Mouse (Mus musculus) right cerebral cortex, postnatal 36 days (tissue): ENCODE data around the gene Nog.

Experiments used
- DNase-seq, 2 experiments: peaks; one replicate each; pipeline ENCODE4 v3.0.0; 2022; ENCODE audit warnings: low spot score in 2 of 2, mixed read lengths in 1 of 2

Gene Nog

DNA sequence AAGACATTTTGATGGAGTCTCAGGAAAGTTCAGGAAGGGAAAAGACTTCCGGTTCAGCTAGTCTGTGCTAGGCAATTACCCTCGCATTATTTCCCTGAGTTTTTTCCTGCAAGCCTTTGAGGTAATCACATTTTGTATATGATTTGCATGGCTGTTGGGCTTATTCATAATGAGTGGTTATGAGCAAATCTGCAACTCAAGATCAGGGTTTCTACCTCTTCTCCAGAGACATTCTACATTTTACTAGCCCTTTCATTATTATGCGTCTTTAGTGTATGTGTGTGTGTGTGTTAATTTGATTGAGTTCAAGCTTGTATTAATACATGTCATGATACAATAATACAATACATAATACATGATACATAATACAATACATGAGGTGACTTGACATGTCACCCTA is 34.6 kb downstream of the Nog start:
- no peak for DNase-seq

DNA sequence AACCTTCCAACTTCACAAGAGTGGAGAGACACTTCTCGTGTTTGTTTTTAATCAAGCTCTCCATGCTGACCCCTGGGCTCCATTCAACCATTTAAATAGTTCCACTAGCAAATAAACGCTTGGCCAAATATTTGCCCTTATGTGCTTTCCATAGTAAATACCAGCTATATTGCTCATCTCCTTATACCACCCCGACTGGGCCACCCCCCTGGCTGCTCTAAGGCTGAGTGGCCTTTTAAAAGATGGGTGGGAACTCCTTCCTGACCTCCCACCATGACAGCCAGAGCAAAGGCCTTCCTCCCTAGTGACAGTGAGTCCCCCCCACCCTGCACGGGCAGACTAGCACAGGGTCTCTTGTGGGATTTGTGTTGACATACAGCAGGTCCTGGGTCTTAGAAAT is 37.1 kb downstream of the Nog start:
- no peak for DNase-seq

DNA sequence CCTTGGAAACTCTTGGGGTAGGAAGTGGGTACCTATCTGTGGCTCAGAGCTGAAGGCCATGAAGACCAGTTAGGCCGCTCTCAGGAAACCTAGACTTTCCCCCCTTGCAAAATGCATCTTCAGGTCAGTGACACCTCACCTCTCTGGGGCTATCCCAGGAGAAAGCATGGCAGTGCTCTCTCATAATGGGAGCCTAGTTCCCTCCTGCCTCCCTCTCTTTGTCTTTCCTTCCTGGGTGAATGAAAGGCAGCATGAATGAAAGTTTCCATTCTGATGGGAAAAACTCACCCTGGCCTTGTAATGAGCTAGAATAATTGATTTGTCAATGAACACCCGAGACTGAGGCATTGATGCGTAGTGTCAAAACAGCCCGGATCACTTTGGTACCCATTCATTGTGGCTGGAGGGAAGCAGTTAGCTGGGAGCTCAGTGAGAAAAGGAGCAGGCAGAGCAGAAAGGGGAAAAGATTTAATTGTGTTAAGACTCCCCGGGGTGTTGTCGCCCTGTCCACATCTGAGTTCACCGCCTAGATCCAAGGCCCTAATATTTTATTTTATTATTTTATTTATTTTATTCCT is 42.7 kb downstream of the Nog start:
- no peak for DNase-seq

DNA sequence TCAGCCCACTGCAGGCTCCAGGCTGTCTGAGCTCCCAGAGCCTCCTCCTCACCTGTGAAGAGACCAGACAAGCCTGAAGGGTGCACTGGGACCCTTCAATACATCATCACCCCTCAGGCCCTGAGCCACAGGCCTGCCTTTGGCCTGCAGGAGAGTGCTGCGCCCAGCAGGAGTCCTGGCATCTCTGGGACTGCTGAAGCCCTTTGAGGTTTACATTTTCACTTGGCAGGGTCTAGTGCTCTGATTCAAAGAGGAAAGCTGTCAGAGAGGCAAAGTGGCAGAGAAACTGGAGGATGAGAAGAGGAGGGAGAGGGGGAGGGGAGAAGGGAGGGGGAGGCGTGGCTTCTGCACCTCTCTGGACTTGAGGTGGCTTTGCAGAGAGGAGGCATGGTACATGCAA is 44.2 kb downstream of the Nog start:
- no peak for DNase-seq

DNA sequence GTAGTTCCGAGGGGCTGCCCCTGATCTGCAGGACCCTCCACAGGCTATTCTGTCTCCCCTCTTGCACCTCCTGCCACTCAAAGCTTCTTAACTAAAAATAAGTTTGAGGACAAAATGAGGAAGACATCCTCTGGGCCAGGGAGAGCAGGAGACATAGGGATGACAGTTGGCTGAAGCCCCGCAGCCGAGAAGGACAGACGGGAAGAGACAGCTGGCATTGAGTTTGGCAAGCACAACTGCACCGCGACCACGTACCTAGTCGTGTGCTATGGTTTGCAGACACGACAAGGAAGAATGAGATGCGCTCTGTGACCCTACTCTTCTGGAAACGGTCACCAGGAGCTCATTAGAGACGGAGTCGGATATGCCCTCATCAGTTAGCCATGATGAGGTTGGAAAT is 48.2 kb downstream of the Nog start:
- no peak for DNase-seq
